ENCODE assay signal across 13 mouse cellular contexts in the genomic region with DNA sequence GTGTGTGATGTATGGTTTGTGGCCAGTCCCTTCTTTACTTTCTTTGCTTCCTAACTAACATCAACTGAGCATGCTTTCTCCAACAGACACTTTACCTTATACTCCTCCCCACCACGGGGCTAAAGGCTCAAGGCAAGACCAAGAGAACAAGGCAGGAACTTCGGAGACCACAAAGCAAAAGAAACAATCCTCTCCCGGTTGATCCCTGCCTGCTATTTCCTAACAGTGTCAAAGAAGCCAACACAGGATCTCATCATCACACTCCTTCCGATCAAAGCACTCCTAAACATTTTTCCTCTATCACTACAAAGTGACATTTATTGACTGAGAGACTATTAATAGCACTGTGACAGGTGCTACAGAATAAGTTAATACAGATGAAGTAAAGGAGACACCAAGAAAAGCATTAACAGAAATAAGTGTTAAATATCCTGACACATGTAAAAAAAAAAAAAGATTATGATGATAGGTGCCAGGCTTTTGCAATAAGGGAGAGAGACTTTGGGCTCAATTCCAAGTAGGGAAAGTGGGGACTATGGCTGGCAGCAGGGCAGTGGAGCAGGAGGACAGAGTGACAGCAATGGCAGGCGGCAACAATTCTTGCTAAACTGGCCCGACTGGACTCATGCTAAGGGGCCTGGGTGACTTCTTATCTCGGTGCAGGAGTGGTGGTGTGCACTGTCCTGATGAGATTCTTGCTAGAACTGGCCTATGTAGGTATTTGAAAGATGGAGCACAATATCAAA.
DNase-seq lines count a peak whose midpoint lies in the region; ATAC-seq and TF ChIP-seq lines count a peak whose summit lies in the region.
"Had no signal": no experiment of that assay in that cellular context is flagged by ENCODE, and none has a peak within 500 bp of the region (broad histone marks: within the 10 kb centered on the region; RNA-seq: fewer than 3 reads in every experiment).

No protein-coding gene starts in this region.

- no peak overlapping the region for H3K9ac ChIP-seq in forebrain, postnatal 0 days
- no peak overlapping the region for H3K9ac ChIP-seq in liver, embryonic 11.5 days (ENCODE audit: low read depth, low read length)
- no peak overlapping the region for H3K9ac ChIP-seq in hindbrain, embryonic 12.5 days
- H3K9ac ChIP-seq: hindbrain, embryonic 15.5 days had no signal

- peaks cover 6% of the 10 kb centered on the region; the same call in 1 of the 2 replicates for H3K4me1 ChIP-seq in forebrain, postnatal 0 days (ENCODE audit: insufficient read depth)
- H3K4me1 ChIP-seq in liver, embryonic 11.5 days (replicated peaks; ENCODE audit: control insufficient read depth, insufficient read depth, low read length) = peaks cover 8% of the 10 kb centered on the region; the same call in 1 of the 2 replicates
- H3K4me1 ChIP-seq in hindbrain, embryonic 12.5 days = no peaks in the 10 kb centered on the region
- H3K4me1 ChIP-seq: hindbrain, embryonic 15.5 days had no signal

- no peak overlapping the region for H3K27ac ChIP-seq in forebrain, postnatal 0 days (ENCODE audit: low read depth, low read length)
- H3K27ac ChIP-seq in liver, embryonic 11.5 days (ENCODE audit: low read depth, low read length) = no peak overlapping the region
- no peak overlapping the region for H3K27ac ChIP-seq in hindbrain, embryonic 12.5 days
- H3K27ac ChIP-seq: hindbrain, embryonic 15.5 days had no signal

- TF ChIP-seq CTCF in forebrain, postnatal 0 days (IDR thresholded peaks at IDR 0.05; ENCODE audit: low read depth) = no peak

- no peaks in the 10 kb centered on the region for H3K9me3 ChIP-seq in forebrain, postnatal 0 days (ENCODE audit: low read length)
- H3K9me3 ChIP-seq in liver, embryonic 11.5 days (ENCODE audit: control insufficient read depth, low read length) = no peaks in the 10 kb centered on the region
- no peaks in the 10 kb centered on the region for H3K9me3 ChIP-seq in hindbrain, embryonic 12.5 days (replicated peaks)
- H3K9me3 ChIP-seq: hindbrain, embryonic 15.5 days had no signal

- H3K36me3 ChIP-seq in forebrain, postnatal 0 days (ENCODE audit: insufficient read depth) = no peaks in the 10 kb centered on the region
- H3K36me3 ChIP-seq in liver, embryonic 11.5 days (ENCODE audit: control insufficient read depth, insufficient read depth, low read length) = no peaks in the 10 kb centered on the region
- H3K36me3 ChIP-seq in hindbrain, embryonic 12.5 days = no peaks in the 10 kb centered on the region
- H3K36me3 ChIP-seq: hindbrain, embryonic 15.5 days had no signal

- ATAC-seq in forebrain, postnatal 0 days = peak; percentile 55; the same call in 1 of the 2 replicates
- ATAC-seq in liver, embryonic 11.5 days (replicated peaks; ENCODE audit: low FRiP score) = peak; percentile 95
- 0 out of 2 replicates have a peak, but pooled peaks have one; percentile 23 for ATAC-seq in megakaryocyte progenitor cell, adult 5-6 weeks (replicated peaks; ENCODE audit: poor library complexity)
- ATAC-seq in hindbrain, embryonic 12.5 days (ENCODE audit: low FRiP score) = no peak

- no peak overlapping the region for H3K4me2 ChIP-seq in forebrain, postnatal 0 days (ENCODE audit: low read depth)
- no peak overlapping the region for H3K4me2 ChIP-seq in liver, embryonic 11.5 days
- no peak overlapping the region for H3K4me2 ChIP-seq in hindbrain, embryonic 12.5 days (replicated peaks)
- H3K4me2 ChIP-seq: hindbrain, embryonic 15.5 days had no signal

- H3K4me3 ChIP-seq in forebrain, postnatal 0 days (ENCODE audit: low read depth, low read length) = no peak overlapping the region
- no peak overlapping the region for H3K4me3 ChIP-seq in liver, embryonic 11.5 days (ENCODE audit: low read depth, low read length)
- H3K4me3 ChIP-seq in hindbrain, embryonic 12.5 days = no peak overlapping the region
- H3K4me3 ChIP-seq: hindbrain, embryonic 15.5 days; myocyte had no signal

- intact Hi-C loops in heart, postnatal 25 days (cut with DNase I) = no loop called here

- H3K27me3 ChIP-seq in forebrain, postnatal 0 days (ENCODE audit: insufficient read depth, low read length) = no peaks in the 10 kb centered on the region
- no peaks in the 10 kb centered on the region for H3K27me3 ChIP-seq in liver, embryonic 11.5 days (replicated peaks; ENCODE audit: control insufficient read depth, insufficient read depth, low read length)
- no peaks in the 10 kb centered on the region for H3K27me3 ChIP-seq in hindbrain, embryonic 12.5 days
- H3K27me3 ChIP-seq: CH12.LX; hindbrain, embryonic 15.5 days had no signal

- WGBS in forebrain, postnatal 0 days = 42% methylated on average over 7 of the region's 7 CpGs
- WGBS in liver, embryonic 11.5 days = 42% methylated on average over 7 of the region's 7 CpGs
- WGBS in hindbrain, embryonic 12.5 days = 74% methylated on average over 7 of the region's 7 CpGs

- DNase-seq in heart, adult 8-10 months (ENCODE audit: low spot score) = peak; percentile 7
- DNase-seq in heart, postnatal 25 days (ENCODE audit: low spot score) = no peak
- DNase-seq in forebrain, postnatal 0 days = no peak
- DNase-seq in liver, embryonic 11.5 days (ENCODE audit: low spot score) = no peak
- DNase-seq in kidney, adult 18-20 months = no peak
- no peak for DNase-seq in retina, embryonic 14.5 days (ENCODE audit: low spot score)
- DNase-seq: cerebellum, postnatal 14 days; thymus, adult 2 months had no signal
